Mouse (Mus musculus) heart, postnatal 0 days (tissue): ENCODE measurements around the gene Ripor3. TPM values are rescaled to one million over a fixed set of nuclear protein-coding genes. Genes with fewer than 3 reads are reported as not detected.

Source experiments
- ATAC-seq: fragments of 200-750 bp; cut with Nextera tagmentation; 2 replicates; pipeline ENCODE4 v1.8.0; 2017; ENCODE audit warnings: low read depth, moderate number of reproducible peaks, moderate library complexity; ENCODE audit not compliant: insufficient read depth
- DNase-seq: peaks from one replicate; pipeline ENCODE4 v3.0.0-alpha.2; 2016; ENCODE audit warnings: low spot score
- H3K27ac ChIP-seq: fragments of 300-500 bp; sonication (generic); 2 replicates; pipeline ENCODE4 v1.5.1; 2014; ENCODE audit warnings: low read depth, mild to moderate bottlenecking
- H3K27me3 ChIP-seq: fragments of 300-500 bp; sonication (generic); 2 replicates; pipeline ENCODE4 v1.6.1; 2014; ENCODE audit warnings: low read length, mixed read lengths; ENCODE audit not compliant: control insufficient read depth, insufficient read depth
- H3K36me3 ChIP-seq: fragments of 300-500 bp; sonication (generic); replicated peaks from 2 replicates; pipeline ENCODE4 v1.6.1; 2014; ENCODE audit warnings: low read length, mixed read lengths; ENCODE audit not compliant: control insufficient read depth, insufficient read depth
- H3K4me1 ChIP-seq: fragments of 300-500 bp; sonication (generic); 2 replicates; pipeline ENCODE4 v1.6.1; 2014; ENCODE audit warnings: antibody characterized with exemption; ENCODE audit not compliant: control insufficient read depth, insufficient read depth
- H3K4me2 ChIP-seq: fragments of 300-500 bp; sonication (generic); 2 replicates; pipeline ENCODE4 v1.6.1; 2014; ENCODE audit warnings: low read depth, mild to moderate bottlenecking, low read length, moderate library complexity
- H3K4me3 ChIP-seq: fragments of 300-500 bp; sonication (generic); 2 replicates; pipeline ENCODE4 v1.5.1; 2014; ENCODE audit warnings: low read depth, low read length
- H3K9ac ChIP-seq: fragments of 300-500 bp; sonication (generic); replicated peaks from 2 replicates; pipeline ENCODE4 v1.6.1; 2014; ENCODE audit warnings: low read depth, low read length, mixed read lengths
- H3K9me3 ChIP-seq: fragments of 300-500 bp; sonication (generic); replicated peaks from 2 replicates; pipeline ENCODE4 v1.6.1; 2016; ENCODE audit warnings: low read length; ENCODE audit not compliant: control insufficient read depth
- CTCF ChIP-seq: IDR thresholded peaks from 2 replicates; pipeline ENCODE4 v1.5.1; 2016; ENCODE audit warnings: antibody characterized with exemption, control low read depth, low read depth
- EP300 ChIP-seq: IDR thresholded peaks from 2 replicates; pipeline ENCODE4 v1.6.1; 2016; ENCODE audit warnings: antibody characterized with exemption, low read depth
- WGBS: fragments of 180-500 bp; shearing (Covaris S2); extraction: QIAGEN DNeasy Blood & Tissue Kit; methylation state at CpG from one replicate; pipeline ENCODE4 v1.1.7; 2014; 5-methylcytosine and 5-hydroxymethylcytosine counted together
- polyA plus RNA-seq: library from polyadenylated mRNA; unstranded; fragments of >200 nt; fragmentation: Nextera tagmentation; extraction: Ambion mirVana; gene quantifications from 2 replicates; pipeline ENCODE4 v1.2.1, GENCODE M21; 2015
- total RNA-seq: library from RNA; depleted of rRNA; stranded (reverse); fragments of >200 nt; gene quantifications from 2 replicates; pipeline ENCODE4 v1.2.3, GENCODE M21; 2014; ENCODE audit warnings: low replicate concordance

Ripor3 gene
- total and polyA plus RNA-seq, 2 experiments from 2014 or later, result 0.29 to 1.9 TPM

DNA sequence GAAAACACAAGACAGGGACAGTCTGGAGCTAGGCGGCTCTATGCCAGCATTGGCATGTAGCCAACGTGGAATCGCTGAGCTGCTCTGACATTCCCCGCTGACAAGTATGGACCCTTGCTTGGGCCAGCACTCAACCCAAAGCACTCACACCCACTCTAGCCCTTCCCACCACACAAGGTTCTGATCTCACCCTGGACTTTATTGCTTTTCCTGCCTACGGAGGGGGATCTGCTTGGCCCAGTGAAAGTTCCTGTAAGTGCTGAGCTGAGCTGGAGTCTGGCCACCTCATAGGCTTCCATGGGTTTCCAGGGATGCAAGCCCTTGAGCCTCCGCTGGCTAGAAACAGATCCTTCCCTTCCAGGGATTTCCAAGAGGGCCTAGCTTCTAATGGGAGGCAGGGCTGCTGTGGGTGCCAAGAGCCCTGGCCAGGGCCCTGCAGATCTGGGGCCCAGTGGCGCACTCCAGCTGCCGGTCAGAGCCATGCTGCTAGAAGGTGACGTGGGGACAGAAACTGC, 8.8 kb upstream of the Ripor3 start:
- no peaks in the 10 kb centered on the region for H3K9me3 ChIP-seq
- H3K27me3 ChIP-seq, result no peaks in the 10 kb centered on the region
- H3K4me1 ChIP-seq, result peaks cover 4% of the 10 kb centered on the region
- no peak overlapping the region for H3K4me3 ChIP-seq
- ATAC-seq (peak; percentile 76), DNase-seq (peak; percentile 67)
- peak overlapping the region; percentile 1; the same call in 1 of the 2 replicates for H3K4me2 ChIP-seq
- H3K27ac ChIP-seq, result peak overlapping the region; percentile 63
- 22% methylated on average over 9 of the region's 9 CpGs for WGBS
- no peak overlapping the region for H3K9ac ChIP-seq
- TF ChIP-seq EP300 (no peak), CTCF (peak; percentile 1; the same call in 1 of the 2 replicates)
- no peaks in the 10 kb centered on the region for H3K36me3 ChIP-seq

DNA sequence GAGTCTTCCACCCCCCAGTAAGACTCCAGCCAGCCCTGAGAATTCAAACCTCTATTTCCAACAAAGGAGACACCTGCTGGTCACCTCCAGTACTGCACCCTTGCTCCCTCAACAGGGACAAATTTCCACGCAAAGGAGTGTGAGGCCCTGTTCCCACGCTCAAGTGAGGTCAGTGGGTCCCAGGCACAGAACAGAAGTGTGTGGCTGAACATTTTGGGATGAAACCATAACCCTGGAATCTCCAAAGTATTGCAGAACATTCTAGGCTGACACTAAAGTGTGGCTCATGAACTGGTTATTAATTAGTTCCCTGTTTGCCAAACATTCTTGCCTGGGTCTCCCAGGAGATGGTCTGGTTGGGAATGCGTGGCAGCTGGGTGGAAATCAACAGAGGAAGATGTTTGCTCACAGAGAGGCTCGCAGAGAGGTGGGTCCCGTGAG, 6.6 kb upstream of the Ripor3 start:
- WGBS, result 34% methylated on average over 5 of the region's 5 CpGs
- Histone ChIP-seq H3K4me1 (peaks cover 4% of the 10 kb centered on the region), H3K4me3 (no peak overlapping the region), H3K27ac (no peak overlapping the region), H3K36me3 (no peaks in the 10 kb centered on the region), H3K27me3 (no peaks in the 10 kb centered on the region), H3K9ac (no peak overlapping the region), H3K4me2 (no peak overlapping the region), H3K9me3 (no peaks in the 10 kb centered on the region)
- no peak for ATAC-seq
- TF ChIP-seq EP300 (no peak), CTCF (peak; percentile 79)
- DNase-seq, result peak; percentile 45

GRCm38 (mm10) chr2:168010893-168011292, 475 bp upstream of the Ripor3 start:
- H3K27me3 ChIP-seq, result no peaks in the 10 kb centered on the region
- H3K9me3 ChIP-seq, result no peaks in the 10 kb centered on the region
- no peak overlapping the region for H3K4me3 ChIP-seq
- TF ChIP-seq CTCF, result no peak
- no peak overlapping the region for H3K9ac ChIP-seq
- H3K36me3 ChIP-seq, result no peaks in the 10 kb centered on the region
- H3K27ac ChIP-seq, result no peak overlapping the region
- 0 out of 2 replicates have a peak, but pooled peaks cover 5% of the 10 kb centered on the region for H3K4me1 ChIP-seq
- WGBS, result 39% methylated on average over 11 of the region's 11 CpGs
- H3K4me2 ChIP-seq, result no peak overlapping the region
- DNase-seq, result no peak
- ATAC-seq, result no peak

GRCm38 (mm10) chr2:168008132-168008531, 2.3 kb downstream of the Ripor3 start:
- 0 out of 2 replicates have a peak, but pooled peaks cover 5% of the 10 kb centered on the region for H3K4me1 ChIP-seq
- no peaks in the 10 kb centered on the region for H3K36me3 ChIP-seq
- 94% methylated on average over 3 of the region's 3 CpGs for WGBS
- no peaks in the 10 kb centered on the region for H3K27me3 ChIP-seq
- H3K9me3 ChIP-seq, result no peaks in the 10 kb centered on the region
- no peak overlapping the region for H3K27ac ChIP-seq
- no peak overlapping the region for H3K4me2 ChIP-seq
- no peak for ATAC-seq
- DNase-seq, result no peak
- TF ChIP-seq EP300 (no peak), CTCF (no peak)
- no peak overlapping the region for H3K9ac ChIP-seq
- no peak overlapping the region for H3K4me3 ChIP-seq

GRCm38 (mm10) chr2:168006489-168006888, 3.9 kb downstream of the Ripor3 start:
- H3K4me3 ChIP-seq, result no peak overlapping the region
- H3K9me3 ChIP-seq, result no peaks in the 10 kb centered on the region
- H3K4me1 ChIP-seq, result 0 out of 2 replicates have a peak, but pooled peaks cover 5% of the 10 kb centered on the region
- H3K27me3 ChIP-seq, result no peaks in the 10 kb centered on the region
- no peaks in the 10 kb centered on the region for H3K36me3 ChIP-seq
- TF ChIP-seq CTCF (no peak), EP300 (no peak)
- 71% methylated on average over 6 of the region's 6 CpGs for WGBS
- no peak overlapping the region for H3K9ac ChIP-seq
- no peak overlapping the region for H3K4me2 ChIP-seq
- no peak overlapping the region for H3K27ac ChIP-seq
- ATAC-seq, result no peak
- DNase-seq, result no peak

DNA sequence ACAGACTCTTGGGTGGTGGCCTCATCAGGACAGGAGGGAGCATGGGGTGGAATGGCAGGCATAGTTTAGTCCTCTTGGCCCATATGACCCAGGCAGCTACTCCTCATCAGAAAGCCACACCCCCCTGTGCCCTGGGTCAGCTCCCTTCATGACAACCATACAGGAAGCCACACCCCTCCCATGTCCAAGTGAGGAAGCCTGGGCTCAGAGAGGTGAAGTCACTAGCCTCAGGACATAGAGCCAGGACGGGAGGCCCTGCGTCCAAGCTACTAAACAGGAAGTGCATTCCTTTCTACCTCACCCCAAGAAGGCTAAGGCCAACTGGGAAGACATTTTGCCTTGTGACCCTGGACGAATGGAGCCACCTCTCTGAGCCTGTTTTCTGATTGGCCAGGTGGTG, 4.8 kb downstream of the Ripor3 start:
- H3K4me3 ChIP-seq, result no peak overlapping the region
- 42% methylated on average over 3 of the region's 3 CpGs for whole genome bisulfite sequencing
- peaks cover 4% of the 10 kb centered on the region; the same call in 1 of the 2 replicates for H3K9me3 ChIP-seq
- 0 out of 2 replicates have a peak, but pooled peaks cover 2% of the 10 kb centered on the region for H3K4me1 ChIP-seq
- H3K27ac ChIP-seq, result no peak overlapping the region
- no peak for DNase-seq
- no peak overlapping the region for H3K4me2 ChIP-seq
- TF ChIP-seq EP300 (no peak), CTCF (no peak)
- H3K9ac ChIP-seq, result no peak overlapping the region
- no peaks in the 10 kb centered on the region for H3K36me3 ChIP-seq
- ATAC-seq, result peak; percentile 27; the same call in 1 of the 2 replicates
- H3K27me3 ChIP-seq, result no peaks in the 10 kb centered on the region
